Mouse (Mus musculus): ENCODE data around the gene Lrrc26. TPM values are rescaled to one million over a fixed set of nuclear protein-coding genes. Genes with fewer than 3 reads are reported as not detected.

Gene Lrrc26
- not detected for polyA plus RNA-seq (2017; shearing (Covaris generic))

GRCm38 (mm10) chr2:25289651-25290050 lies at the start of gene Lrrc26:
Gene Lrrc26, plus strand, starts transcription at chr2:25289915.

DNA sequence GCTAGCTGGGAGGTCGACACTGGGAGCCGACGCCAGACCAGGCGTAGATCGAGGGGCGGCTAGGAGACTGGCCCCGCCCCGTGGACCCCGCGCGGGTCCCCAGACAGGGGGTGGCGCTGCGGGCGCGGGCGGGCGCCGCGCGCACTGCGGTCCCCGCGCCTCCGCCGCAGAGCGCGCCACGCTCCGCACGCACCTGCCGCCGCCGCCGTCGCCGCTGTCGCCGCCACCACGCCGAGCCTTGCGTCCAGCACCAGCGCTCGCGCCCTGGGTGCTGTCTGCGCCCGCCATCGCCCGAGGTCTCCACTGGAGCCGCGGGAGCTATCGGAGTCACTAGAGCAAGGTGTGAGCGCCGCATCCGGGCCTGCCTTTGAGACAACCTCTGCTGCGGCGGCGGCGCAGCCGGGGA lies 47.6 kb upstream of the Lrrc26 start, which contains the start of the genes Rnf208 and Cysrt1:
Rnf208 (plus strand) TSS at position 155 of the 406 bp plus-strand sequence.
Cysrt1 (minus strand) TSS at position 352 of the 406 bp plus-strand sequence.

DNA sequence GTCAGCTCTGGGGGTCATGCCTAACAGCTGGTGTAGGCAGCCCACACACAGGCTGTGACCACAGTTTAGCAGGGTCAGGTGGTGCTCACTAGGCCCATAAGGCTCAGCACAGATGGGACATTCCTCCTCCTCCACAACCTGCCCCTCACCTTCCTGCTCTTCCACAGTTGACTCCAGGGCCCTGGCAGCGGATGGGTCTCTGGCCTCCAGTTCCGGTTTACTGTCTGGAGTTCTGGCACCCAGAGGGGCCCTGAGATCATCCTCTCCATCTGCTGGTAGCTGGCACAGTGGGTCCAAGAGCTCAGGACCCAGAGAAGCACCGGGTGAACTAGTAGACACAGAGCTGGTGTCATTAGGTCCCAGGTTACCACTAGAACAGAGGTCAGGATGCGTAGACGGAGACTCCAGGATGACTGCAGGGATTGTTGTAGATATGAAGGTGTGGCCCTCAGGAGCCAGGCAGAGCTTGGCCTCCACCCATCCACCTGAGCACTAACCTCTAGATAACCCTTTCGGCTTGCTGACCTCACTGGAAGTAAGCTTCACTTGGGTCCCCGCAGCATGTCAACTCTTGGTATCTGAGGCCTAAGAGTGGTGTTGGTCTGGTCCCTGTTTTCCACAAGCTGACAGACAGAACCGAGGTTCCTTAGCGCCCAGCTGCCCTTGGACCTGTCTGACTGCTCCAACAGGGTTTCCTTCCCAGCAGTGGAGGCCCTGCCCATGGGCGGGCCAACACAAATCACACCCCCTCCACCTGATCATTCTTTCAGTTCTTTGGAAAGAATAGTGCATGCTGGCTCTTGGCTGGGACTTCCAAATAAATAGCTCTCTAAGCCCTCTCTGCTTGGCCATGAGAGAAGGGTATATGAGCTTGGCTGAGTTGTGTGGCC lies 43.3 kb upstream of the Lrrc26 start, which contains the start of gene AL732309.1:
AL732309.1 (minus strand) TSS at position 681 of the 890 bp plus-strand sequence.

DNA sequence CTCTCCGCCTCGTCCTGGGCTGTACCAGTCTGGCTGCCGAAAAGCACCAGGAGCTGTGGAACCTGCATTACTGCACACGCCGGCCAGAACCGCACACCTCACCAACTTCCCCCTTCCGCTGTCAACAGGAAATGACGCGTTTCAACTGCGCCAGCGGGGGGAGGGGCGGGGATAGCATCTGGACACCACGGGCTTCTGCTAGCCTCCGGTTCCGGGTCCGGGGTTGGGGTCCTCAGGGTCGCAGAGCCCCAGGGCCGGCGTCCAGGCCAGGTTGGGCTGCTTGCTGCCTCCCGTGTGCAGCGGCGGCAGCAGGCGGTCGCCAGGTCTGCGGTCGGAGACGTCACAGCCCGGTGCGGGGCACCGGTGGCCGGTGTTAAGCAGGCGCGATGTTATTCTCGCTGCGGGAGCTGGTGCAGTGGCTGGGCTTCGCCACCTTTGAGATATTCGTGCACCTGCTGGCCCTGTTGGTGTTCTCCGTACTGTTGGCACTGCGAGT lies 34.4 kb upstream of the Lrrc26 start, which contains the start of gene Tmem203:
Tmem203 (plus strand) TSS at position 156 of the 496 bp plus-strand sequence.

DNA sequence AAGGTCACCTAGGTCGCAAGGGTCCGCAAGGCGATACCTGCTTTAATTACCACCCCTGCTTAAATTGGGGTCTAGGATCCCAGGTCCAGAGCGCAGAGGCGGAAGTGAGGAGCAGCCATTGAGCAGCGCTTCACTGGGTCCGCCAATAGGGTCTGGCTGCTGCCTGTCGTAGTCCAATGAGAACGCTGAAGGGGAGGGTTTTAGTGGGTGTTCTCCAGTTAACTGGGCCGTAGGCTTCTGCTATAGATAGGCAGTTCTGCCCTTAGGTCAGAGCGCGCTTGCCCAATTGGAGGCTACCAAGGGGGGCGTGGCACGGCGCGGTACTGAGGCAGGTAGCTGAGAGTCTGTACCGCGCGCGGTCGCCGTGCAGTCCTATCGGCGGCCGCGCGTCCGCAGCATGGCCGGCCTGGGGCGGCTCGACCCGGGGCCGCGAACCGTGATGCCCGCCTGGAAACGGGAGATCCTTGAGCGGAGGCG lies 27.4 kb upstream of the Lrrc26 start, which contains the start of gene Tprn:
Tprn (plus strand) TSS at position 328 of the 477 bp plus-strand sequence.

DNA sequence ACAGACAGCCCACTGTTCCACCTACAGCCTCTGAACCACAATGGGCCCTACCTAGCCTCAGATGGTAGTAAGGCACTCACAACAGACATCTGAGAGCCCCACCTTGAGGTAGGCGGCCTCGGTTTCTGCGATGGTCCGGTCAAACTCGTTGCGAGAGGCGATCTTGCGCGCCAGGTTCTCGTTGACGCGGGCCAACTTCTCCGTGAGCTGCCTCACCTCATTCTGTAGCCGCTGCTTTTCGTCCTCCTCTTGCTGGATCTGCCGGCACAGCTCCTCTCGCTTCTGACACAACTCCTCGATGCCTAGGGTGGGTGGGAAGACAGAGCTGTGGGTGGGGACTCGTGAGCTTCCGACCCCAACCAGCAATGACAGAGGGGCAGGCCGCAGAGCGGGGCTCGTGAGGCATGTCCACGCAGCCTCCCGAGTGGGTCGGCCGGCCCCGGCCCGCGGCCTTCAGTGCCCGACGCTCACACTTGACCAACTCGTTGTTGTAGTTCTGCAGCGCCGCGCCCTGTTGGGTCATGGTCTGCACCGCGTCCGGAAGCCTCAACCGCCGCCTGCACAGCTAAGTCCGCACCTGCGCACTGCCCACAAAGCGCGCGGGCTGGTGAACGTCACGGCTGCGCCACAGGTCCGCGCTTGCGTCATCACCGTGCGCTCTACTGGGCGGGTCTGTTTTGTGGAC lies 17.7 kb upstream of the Lrrc26 start, which contains the start of the genes Ssna1 and Anapc2:
Ssna1 (minus strand) TSS at position 612 of the 685 bp plus-strand sequence.
Anapc2 (plus strand) TSS at position 652 of the 685 bp plus-strand sequence.

GRCm38 (mm10) chr2:25287927-25288649 lies 1.6 kb upstream of the Lrrc26 start, which contains the start of gene Tmem210:
Gene Tmem210, plus strand, starts transcription at chr2:25288145.

GRCm38 (mm10) chr2:25318971-25319773 lies 29.5 kb downstream of the Lrrc26 start, which contains the start of gene Grin1:
Gene Grin1, minus strand, starts transcription at chr2:25319187.

GRCm38 (mm10) chr2:25332286-25333160 lies 42.8 kb downstream of the Lrrc26 start, which contains the start of gene Man1b1:
Gene Man1b1, plus strand, starts transcription at chr2:25332338.

Other genes with a start within 250 kb of the Lrrc26 start
- 18.3 TPM for gene Nsmf, start 235.6 kb upstream of the Lrrc26 start, polyA plus RNA-seq (2017; shearing (Covaris generic))
- 0.93 TPM for gene Entpd8, start 209.6 kb upstream of the Lrrc26 start, polyA plus RNA-seq (2017; shearing (Covaris generic))
- 12.8 TPM for gene Noxa1, start 194.8 kb upstream of the Lrrc26 start, polyA plus RNA-seq (2017; shearing (Covaris generic))
- gene Nrarp, start 109.2 kb upstream of the Lrrc26 start, polyA plus RNA-seq (2017; shearing (Covaris generic)) = 0.25 TPM
- gene Tor4a, start 93.0 kb upstream of the Lrrc26 start, polyA plus RNA-seq (2017; shearing (Covaris generic)) = 144 TPM
- gene Nelfb, start 78.4 kb upstream of the Lrrc26 start, polyA plus RNA-seq (2017; shearing (Covaris generic)) = 136 TPM
- gene Stpg3, start 75.3 kb upstream of the Lrrc26 start, polyA plus RNA-seq (2017; shearing (Covaris generic)) = not detected
- gene Fam166a, start 71.2 kb upstream of the Lrrc26 start, polyA plus RNA-seq (2017; shearing (Covaris generic)) = not detected
- gene Tubb4b, start 65.2 kb upstream of the Lrrc26 start, polyA plus RNA-seq (2017; shearing (Covaris generic)) = 255 TPM
- not detected for gene Slc34a3, start 55.6 kb upstream of the Lrrc26 start, polyA plus RNA-seq (2017; shearing (Covaris generic))
- not detected for gene Rnf224, start 53.1 kb upstream of the Lrrc26 start, polyA plus RNA-seq (2017; shearing (Covaris generic))
- gene Rnf208, start 47.7 kb upstream of the Lrrc26 start, polyA plus RNA-seq (2017; shearing (Covaris generic)) = 0.67 TPM
- gene Cysrt1, start 47.5 kb upstream of the Lrrc26 start, polyA plus RNA-seq (2017; shearing (Covaris generic)) = not detected
- gene AL732309.1, start 43.1 kb upstream of the Lrrc26 start, polyA plus RNA-seq (2017; shearing (Covaris generic)) = 9.0 TPM
- 15.7 TPM for gene Tmem203, start 34.5 kb upstream of the Lrrc26 start, polyA plus RNA-seq (2017; shearing (Covaris generic))
- gene Tprn, start 27.3 kb upstream of the Lrrc26 start, polyA plus RNA-seq (2017; shearing (Covaris generic)) = 2.7 TPM
- gene Ssna1, start 17.5 kb upstream of the Lrrc26 start, polyA plus RNA-seq (2017; shearing (Covaris generic)) = 148 TPM
- gene Anapc2, start 17.4 kb upstream of the Lrrc26 start, polyA plus RNA-seq (2017; shearing (Covaris generic)) = 99.6 TPM
- gene Tmem210, start 1.8 kb upstream of the Lrrc26 start, polyA plus RNA-seq (2017; shearing (Covaris generic)) = not detected
- gene Grin1, start 29.3 kb downstream of the Lrrc26 start, polyA plus RNA-seq (2017; shearing (Covaris generic)) = 0.36 TPM
- 26.1 TPM for gene Man1b1, start 42.4 kb downstream of the Lrrc26 start, polyA plus RNA-seq (2017; shearing (Covaris generic))
- gene Dpp7, start 66.4 kb downstream of the Lrrc26 start, polyA plus RNA-seq (2017; shearing (Covaris generic)) = 23.7 TPM
- gene Uap1l1, start 75.8 kb downstream of the Lrrc26 start, polyA plus RNA-seq (2017; shearing (Covaris generic)) = 12.9 TPM
- gene Sapcd2, start 82.4 kb downstream of the Lrrc26 start, polyA plus RNA-seq (2017; shearing (Covaris generic)) = 0.37 TPM
- not detected for gene Entpd2, start 106.0 kb downstream of the Lrrc26 start, polyA plus RNA-seq (2017; shearing (Covaris generic))
- gene Npdc1, start 109.4 kb downstream of the Lrrc26 start, polyA plus RNA-seq (2017; shearing (Covaris generic)) = 1.1 TPM
- gene Fut7, start 133.4 kb downstream of the Lrrc26 start, polyA plus RNA-seq (2017; shearing (Covaris generic)) = 6.8 TPM
- 19.7 TPM for gene Abca2, start 138.8 kb downstream of the Lrrc26 start, polyA plus RNA-seq (2017; shearing (Covaris generic))
- gene Clic3, start 166.9 kb downstream of the Lrrc26 start, polyA plus RNA-seq (2017; shearing (Covaris generic)) = 5.3 TPM
- 117 TPM for gene Paxx, start 171.2 kb downstream of the Lrrc26 start, polyA plus RNA-seq (2017; shearing (Covaris generic))
- not detected for gene Ptgds, start 180.1 kb downstream of the Lrrc26 start, polyA plus RNA-seq (2017; shearing (Covaris generic))
- not detected for gene Lcn12, start 204.0 kb downstream of the Lrrc26 start, polyA plus RNA-seq (2017; shearing (Covaris generic))
- 125 TPM for gene Fbxw5, start 210.8 kb downstream of the Lrrc26 start, polyA plus RNA-seq (2017; shearing (Covaris generic))
- gene C8g, start 211.8 kb downstream of the Lrrc26 start, polyA plus RNA-seq (2017; shearing (Covaris generic)) = 10.0 TPM

All from CD4-positive, CD25-positive, alpha-beta regulatory T cell, adult 9 weeks (primary cell).